Mouse (Mus musculus) CD4-positive naive resting alpha-beta T cell, adult 76 days (primary cell): ENCODE data around the gene Gamt. TPM values are rescaled to one million over a fixed set of nuclear protein-coding genes. Genes with fewer than 3 reads are reported as not detected.

Source experiments
- total RNA-seq: library from RNA; stranded (reverse); gene quantifications from one replicate; pipeline ENCODE4 v1.2.4, GENCODE M21; 2023

Gamt gene
- total RNA-seq = not detected

GRCm38 (mm10) chr10:80260642-80261584, at the start of gene Gamt, which contains the start of gene Dazap1:
Gene Gamt (minus strand): TSS chr10:80261012.
Gene Dazap1 (plus strand): TSS chr10:80261486.

GRCm38 (mm10) chr10:80295618-80296425, 35.0 kb upstream of the Gamt start, which contains the start of gene Apc2:
Gene Apc2 (plus strand): TSS chr10:80295977.

GRCm38 (mm10) chr10:80292251-80293146, 31.7 kb upstream of the Gamt start, which contains the start of gene Rps15:
Gene Rps15 (plus strand): TSS chr10:80292453.

GRCm38 (mm10) chr10:80248971-80249640, 11.7 kb downstream of the Gamt start, which contains the start of gene Ndufs7:
Gene Ndufs7 (plus strand): TSS chr10:80249121.

GRCm38 (mm10) chr10:80226416-80227165, 34.2 kb downstream of the Gamt start, which contains the start of gene Mum1:
Gene Mum1 (plus strand): TSS chr10:80226434.

Other genes starting within 250 kb of the Gamt start
- gene Arhgap45, start 244.4 kb downstream of the Gamt start, total RNA-seq = 890 TPM
- 50.1 TPM for gene Polr2e, start 221.2 kb downstream of the Gamt start, total RNA-seq
- 134 TPM for gene Gpx4, start 213.8 kb downstream of the Gamt start, total RNA-seq
- 115 TPM for gene Sbno2, start 155.4 kb downstream of the Gamt start, total RNA-seq
- 140 TPM for gene Stk11, start 145.2 kb downstream of the Gamt start, total RNA-seq
- gene Atp5d, start 122.4 kb downstream of the Gamt start, total RNA-seq = 152 TPM
- gene Cbarp, start 120.2 kb downstream of the Gamt start, total RNA-seq = 51.8 TPM
- gene Midn, start 112.7 kb downstream of the Gamt start, total RNA-seq = 88.1 TPM
- 229 TPM for gene Cirbp, start 95.0 kb downstream of the Gamt start, total RNA-seq
- 14.7 TPM for gene 1600002K03Rik, start 88.1 kb downstream of the Gamt start, total RNA-seq
- 0.44 TPM for gene Efna2, start 81.5 kb downstream of the Gamt start, total RNA-seq
- gene Mum1, start 34.6 kb downstream of the Gamt start, total RNA-seq = 70.1 TPM
- gene Ndufs7, start 11.9 kb downstream of the Gamt start, total RNA-seq = 83.2 TPM
- gene Dazap1, start 474 bp upstream of the Gamt start, total RNA-seq = 199 TPM
- 4,176 TPM for gene Rps15, start 31.4 kb upstream of the Gamt start, total RNA-seq
- 0.06 TPM for gene Apc2, start 35.0 kb upstream of the Gamt start, total RNA-seq
- gene 2310011J03Rik, start 59.5 kb upstream of the Gamt start, total RNA-seq = 21.3 TPM
- 2.0 TPM for gene Pcsk4, start 68.5 kb upstream of the Gamt start, total RNA-seq
- gene Reep6, start 68.9 kb upstream of the Gamt start, total RNA-seq = not detected
- gene Adamtsl5, start 87.4 kb upstream of the Gamt start, total RNA-seq = not detected
- gene Plk5, start 95.4 kb upstream of the Gamt start, total RNA-seq = not detected
- gene Mex3d, start 126.6 kb upstream of the Gamt start, total RNA-seq = 9.0 TPM
- 81.1 TPM for gene Mbd3, start 138.5 kb upstream of the Gamt start, total RNA-seq
- 47.1 TPM for gene Uqcr11, start 145.8 kb upstream of the Gamt start, total RNA-seq
- gene Tcf3, start 172.6 kb upstream of the Gamt start, total RNA-seq = 82.4 TPM
- gene Onecut3, start 233.8 kb upstream of the Gamt start, total RNA-seq = not detected